Mouse (Mus musculus) brain, embryonic 14.5 days (tissue): ENCODE data around the gene Fn1.

Source experiments
- CTCF ChIP-seq: fragments of 200-500 bp; IDR thresholded peaks from 2 replicates; pipeline ENCODE4 v1.5.1; 2012; ENCODE audit warnings: inconsistent platforms, mild to moderate bottlenecking, moderate library complexity, borderline replicate concordance; ENCODE audit not compliant: insufficient read depth, insufficient read length; ENCODE audit errors: extremely low read depth
- POLR2A ChIP-seq: fragments of 200-500 bp; IDR thresholded peaks from 2 replicates; pipeline ENCODE4 v1.6.1; 2012; ENCODE audit warnings: mild to moderate bottlenecking, inconsistent platforms, borderline replicate concordance; ENCODE audit not compliant: poor library complexity, insufficient read depth, insufficient read length, severe bottlenecking; ENCODE audit errors: extremely low read depth

GRCm38 (mm10) chr1:71674274-71674673 lies 21.3 kb upstream of the Fn1 start:
- TF ChIP-seq CTCF, result no peak
- no peak for TF ChIP-seq POLR2A
